In genomic region chr11:62247759-62248400, GRCm38 (mm10) we compare ENCODE assay signal across 8 mouse cellular contexts. TPM values are rescaled to one million over a fixed set of nuclear protein-coding genes. Genes with fewer than 3 reads are reported as not detected.
DNase-seq lines count a peak whose midpoint lies in the region; ATAC-seq and TF ChIP-seq lines count a peak whose summit lies in the region.

No protein-coding gene starts in this region.

- H3K4me3 ChIP-seq in lung, postnatal 0 days (ENCODE audit: low read depth, low read length), result peak overlapping the region; percentile 52
- peak overlapping the region; percentile 61 for H3K4me3 ChIP-seq in erythroblast, embryonic 14.5 days (replicated peaks)
- H3K4me3 ChIP-seq in limb, embryonic 11.5 days (ENCODE audit: low read depth, low read length), result peak overlapping the region; percentile 47
- H3K4me3 ChIP-seq in olfactory bulb, adult 2 months (ENCODE audit: insufficient read depth, low read depth, low read length), result peak overlapping the region; percentile 54

- TF ChIP-seq POLR2A in olfactory bulb, adult 2 months (IDR thresholded peaks at IDR 0.05; ENCODE audit: insufficient read depth, low read depth, low read length), result no peak

- H3K36me3 ChIP-seq in lung, postnatal 0 days (ENCODE audit: insufficient read depth, low read length), result no peaks in the 10 kb centered on the region
- H3K36me3 ChIP-seq in erythroblast, embryonic 14.5 days (ENCODE audit: control insufficient read depth), result no peaks in the 10 kb centered on the region
- no peaks in the 10 kb centered on the region for H3K36me3 ChIP-seq in limb, embryonic 11.5 days (ENCODE audit: control insufficient read depth, insufficient read depth, low read length)

- peak overlapping the region; percentile 39; the same call in 1 of the 2 replicates for H3K9ac ChIP-seq in lung, postnatal 0 days (replicated peaks; ENCODE audit: low read depth)
- H3K9ac ChIP-seq in limb, embryonic 11.5 days (ENCODE audit: low read length), result peak overlapping the region; percentile 39

- no peak for ATAC-seq in lung, postnatal 0 days
- no peak for ATAC-seq in limb, embryonic 11.5 days (ENCODE audit: insufficient number of reproducible peaks, low FRiP score, low TSS enrichment, low read depth)
- ATAC-seq in granulocyte monocyte progenitor cell, adult 5-6 weeks (replicated peaks; ENCODE audit: poor library complexity, severe bottlenecking), result no peak

- peak overlapping the region; percentile 94 for H3K4me2 ChIP-seq in lung, postnatal 0 days (replicated peaks; ENCODE audit: low read depth, low read length)
- peak overlapping the region; percentile 99 for H3K4me2 ChIP-seq in limb, embryonic 11.5 days (ENCODE audit: low read depth, severe bottlenecking)

- peak overlapping the region; percentile 68 for H3K27ac ChIP-seq in lung, postnatal 0 days (ENCODE audit: low read length)
- H3K27ac ChIP-seq in limb, embryonic 11.5 days (replicated peaks; ENCODE audit: low read depth, low read length), result no peak overlapping the region
- no peak overlapping the region for H3K27ac ChIP-seq in olfactory bulb, adult 2 months (ENCODE audit: insufficient read depth, low read depth, low read length)

- no peaks in the 10 kb centered on the region for H3K27me3 ChIP-seq in lung, postnatal 0 days (replicated peaks; ENCODE audit: insufficient read depth, low read length)
- peaks cover 66% of the 10 kb centered on the region for H3K27me3 ChIP-seq in erythroblast, embryonic 14.5 days (ENCODE audit: control insufficient read depth)
- H3K27me3 ChIP-seq in limb, embryonic 11.5 days (ENCODE audit: control insufficient read depth, insufficient read depth, low read length), result peaks cover 5% of the 10 kb centered on the region; the same call in 1 of the 2 replicates

- no peak for TF ChIP-seq CTCF in lung, postnatal 0 days (IDR thresholded peaks at IDR 0.05)
- TF ChIP-seq CTCF in olfactory bulb, adult 2 months (IDR thresholded peaks at IDR 0.05; ENCODE audit: insufficient read depth, low read depth, low read length), result no peak

- WGBS in lung, postnatal 0 days, result 26% methylated on average over 17 of the region's 18 CpGs
- 40% methylated on average over 18 of the region's 18 CpGs for WGBS in limb, embryonic 11.5 days
- 37% methylated on average over 18 of the region's 18 CpGs for WGBS in olfactory bulb, adult 2 months

- DNase-seq in lung, postnatal 0 days (ENCODE audit: low spot score), result no peak
- no peak for DNase-seq in lung, postnatal 14 days
- no peak for DNase-seq in limb, embryonic 11.5 days (ENCODE audit: low spot score)
- no peak for DNase-seq in thymus, postnatal 4 days
- DNase-seq in left cerebral cortex, postnatal 14 days (ENCODE audit: low spot score in 2 of 2), result no peak

- intact Hi-C loops in left cerebral cortex, postnatal 14 days (cut with DNase I), result no loop called here

- H3K9me3 ChIP-seq in lung, postnatal 0 days (ENCODE audit: low read length), result no peaks in the 10 kb centered on the region
- H3K9me3 ChIP-seq in erythroblast, embryonic 14.5 days (ENCODE audit: control insufficient read depth, low read length), result peaks cover 10% of the 10 kb centered on the region
- no peaks in the 10 kb centered on the region for H3K9me3 ChIP-seq in limb, embryonic 11.5 days (ENCODE audit: control insufficient read depth, low read length)

- no peak for TF ChIP-seq EP300 in lung, postnatal 0 days (IDR thresholded peaks at IDR 0.05)

- H3K4me1 ChIP-seq in lung, postnatal 0 days (ENCODE audit: insufficient read depth, low read depth, low read length), result peaks cover 4% of the 10 kb centered on the region; the same call in 1 of the 2 replicates
- H3K4me1 ChIP-seq in erythroblast, embryonic 14.5 days (ENCODE audit: control insufficient read depth), result peaks cover 17% of the 10 kb centered on the region
- peaks cover 21% of the 10 kb centered on the region for H3K4me1 ChIP-seq in limb, embryonic 11.5 days (ENCODE audit: control insufficient read depth, insufficient read depth, low read length)
- peaks cover 16% of the 10 kb centered on the region for H3K4me1 ChIP-seq in olfactory bulb, adult 2 months (ENCODE audit: control insufficient read depth, insufficient read depth, low read length)

RNA-seq across cellular contexts. Expression of gene Adora2b, which starts 0.9 kb away (rescaled TPM):
- polyA plus RNA-seq in lung, postnatal 0 days (2015; fragmentation: Nextera tagmentation; extraction: Ambion mirVana), result 27.7 and 39.8 TPM in 2 replicates
- polyA plus RNA-seq in erythroblast, embryonic 14.5 days (2012), result 0.06 and 0.09 TPM in 2 replicates
- 7.6 and 7.9 TPM in 2 replicates for polyA plus RNA-seq in limb, embryonic 11.5 days (2014; fragmentation: Nextera tagmentation; extraction: Ambion mirVana)
- not detected in 2 replicates for polyA plus RNA-seq in olfactory bulb, adult 2 months (2012; ENCODE audit: insufficient read depth, insufficient read length, low replicate concordance, missing spikeins)
- total RNA-seq in granulocyte monocyte progenitor cell, adult 5-6 weeks (2014; fragmentation: Nextera tagmentation), result 0.79 and 1.0 TPM in 2 replicates
- 0.26 and 0.46 TPM in 2 replicates for total RNA-seq in granulocyte monocyte progenitor cell, adult 5-6 weeks (2017)
- total RNA-seq in left cerebral cortex, postnatal 14 days (2021), result 1 to 10 TPM; 6.9 to 9.5 TPM

RNA-seq across cellular contexts. Expression of gene Zswim7, which starts 33.3 kb away (rescaled TPM):
- polyA plus RNA-seq in lung, postnatal 0 days (2015; fragmentation: Nextera tagmentation; extraction: Ambion mirVana), result 15.5 and 20.9 TPM in 2 replicates
- 0.18 and 0.19 TPM in 2 replicates for polyA plus RNA-seq in erythroblast, embryonic 14.5 days (2012)
- polyA plus RNA-seq in limb, embryonic 11.5 days (2014; fragmentation: Nextera tagmentation; extraction: Ambion mirVana), result 17.9 and 20.2 TPM in 2 replicates
- polyA plus RNA-seq in olfactory bulb, adult 2 months (2012; ENCODE audit: insufficient read depth, insufficient read length, low replicate concordance, missing spikeins), result not detected in 2 replicates
- 14.1 and 20.8 TPM in 2 replicates for total RNA-seq in granulocyte monocyte progenitor cell, adult 5-6 weeks (2014; fragmentation: Nextera tagmentation)
- total RNA-seq in granulocyte monocyte progenitor cell, adult 5-6 weeks (2017), result 6.2 TPM in 2 replicates
- 10 to 100 TPM; 14.8 to 19.5 TPM for total RNA-seq in left cerebral cortex, postnatal 14 days (2021)

RNA-seq across cellular contexts. Expression of gene Ttc19, which starts 33.4 kb away (rescaled TPM):
- polyA plus RNA-seq in lung, postnatal 0 days (2015; fragmentation: Nextera tagmentation; extraction: Ambion mirVana), result 10.1 and 11.4 TPM in 2 replicates
- polyA plus RNA-seq in erythroblast, embryonic 14.5 days (2012), result 0.10 and 0.19 TPM in 2 replicates
- 15.5 and 18.5 TPM in 2 replicates for polyA plus RNA-seq in limb, embryonic 11.5 days (2014; fragmentation: Nextera tagmentation; extraction: Ambion mirVana)
- not detected in 2 replicates for polyA plus RNA-seq in olfactory bulb, adult 2 months (2012; ENCODE audit: insufficient read depth, insufficient read length, low replicate concordance, missing spikeins)
- 15.7 and 15.8 TPM in 2 replicates for total RNA-seq in granulocyte monocyte progenitor cell, adult 5-6 weeks (2014; fragmentation: Nextera tagmentation)
- 15.8 and 16.5 TPM in 2 replicates for total RNA-seq in granulocyte monocyte progenitor cell, adult 5-6 weeks (2017)
- 10 to 100 TPM; 81.3 to 82.4 TPM for total RNA-seq in left cerebral cortex, postnatal 14 days (2021)

Comparison
In these comparisons a context has a peak if more than half of its experiments do, and no peak if none do; other contexts are left out.
1. RNA of gene Zswim7, which starts 33.3 kb away (polyA plus RNA-seq): 15.5 to 20.9 TPM in lung, postnatal 0 days and 17.9 to 20.2 TPM in limb, embryonic 11.5 days; 0.18 to 0.19 TPM in erythroblast, embryonic 14.5 days and not detected in olfactory bulb, adult 2 months; every median in the first group is over 10 times any median in the second.
2. Peak in every context shown above with its lines, with median percentiles within 50 percentile points of each other: H3K4me3 ChIP-seq.